Mouse (Mus musculus) forebrain, embryonic 15.5 days (tissue): ENCODE measurements around the gene Ifi27l2b. TPM values are rescaled to one million over a fixed set of nuclear protein-coding genes. Genes with fewer than 3 reads are reported as not detected.
"Not testable (repeated sequence)": the region's sequence is repeated elsewhere in the genome, so short reads cannot be mapped to it uniquely, and the experiment has no call there.

Experiments used
- ATAC-seq: fragments of 200-750 bp; cut with Nextera tagmentation; replicated peaks from 2 replicates; pipeline ENCODE4 v1.8.0; 2017; ENCODE audit warnings: mild to moderate bottlenecking, moderate TSS enrichment, moderate library complexity
- H3K27ac ChIP-seq: fragments of 300-500 bp; sonication (generic); replicated peaks from 2 replicates; pipeline ENCODE4 v1.5.1; 2015; ENCODE audit warnings: mild to moderate bottlenecking, inconsistent platforms
- H3K27me3 ChIP-seq: fragments of 300-500 bp; sonication (generic); 2 replicates; pipeline ENCODE4 v1.6.1; 2015; ENCODE audit warnings: inconsistent platforms
- H3K36me3 ChIP-seq: fragments of 300-500 bp; sonication (generic); 2 replicates; pipeline ENCODE4 v1.6.1; 2015; ENCODE audit warnings: mild to moderate bottlenecking, inconsistent platforms
- H3K4me1 ChIP-seq: fragments of 300-500 bp; sonication (generic); 2 replicates; pipeline ENCODE4 v1.6.1; 2015; ENCODE audit warnings: inconsistent platforms
- H3K4me2 ChIP-seq: fragments of 300-500 bp; sonication (generic); replicated peaks from 2 replicates; pipeline ENCODE4 v1.6.1; 2015; ENCODE audit warnings: mild to moderate bottlenecking, inconsistent platforms
- H3K4me3 ChIP-seq: fragments of 300-500 bp; sonication (generic); 2 replicates; pipeline ENCODE4 v1.5.1; 2015; ENCODE audit warnings: mild to moderate bottlenecking, inconsistent platforms
- H3K9ac ChIP-seq: fragments of 300-500 bp; sonication (generic); replicated peaks from 2 replicates; pipeline ENCODE4 v1.6.1; 2015; ENCODE audit warnings: mild to moderate bottlenecking, inconsistent platforms
- H3K9me3 ChIP-seq: fragments of 300-500 bp; sonication (generic); 2 replicates; pipeline ENCODE4 v1.6.1; 2016; ENCODE audit warnings: inconsistent platforms
- WGBS: fragments of 180-500 bp; shearing (Covaris S2); methylation state at CpG from one replicate; pipeline ENCODE4 v1.1.7; 2015; ENCODE audit warnings: mixed read lengths; 5-methylcytosine and 5-hydroxymethylcytosine counted together
- polyA plus RNA-seq: library from polyadenylated mRNA; unstranded; fragments of >200 nt; fragmentation: Nextera tagmentation; extraction: Ambion mirVana; gene quantifications from 2 replicates; pipeline ENCODE4 v1.2.1, GENCODE M21; 2015

The Ifi27l2b gene
- polyA plus RNA-seq, 1 experiment from 2014 or later = not detected

- Histone ChIP-seq H3K4me2 (no peak overlapping the region), H3K4me3 (no peak overlapping the region), H3K36me3 (no peaks in the 10 kb centered on the region), H3K27ac (no peak overlapping the region), H3K9me3 (no peaks in the 10 kb centered on the region), H3K4me1 (no peaks in the 10 kb centered on the region), H3K27me3 (no peaks in the 10 kb centered on the region), H3K9ac (no peak overlapping the region)
- WGBS = 74% methylated on average over 2 of the region's 2 CpGs
- no peak for ATAC-seq
These were observed 25.8 kb upstream of the Ifi27l2b start for GRCm38 (mm10) chr12:103482781-103483180.

- Histone ChIP-seq H3K9ac (no peak overlapping the region), H3K9me3 (no peaks in the 10 kb centered on the region), H3K4me1 (no peaks in the 10 kb centered on the region), H3K4me3 (no peak overlapping the region), H3K4me2 (no peak overlapping the region), H3K27ac (no peak overlapping the region), H3K27me3 (no peaks in the 10 kb centered on the region), H3K36me3 (no peaks in the 10 kb centered on the region)
- ATAC-seq = no peak
- WGBS = 73% methylated on average over 5 of the region's 5 CpGs
These were observed 24.6 kb upstream of the Ifi27l2b start for GRCm38 (mm10) chr12:103481671-103482070.

- no peaks in the 10 kb centered on the region for H3K27me3 ChIP-seq
- no peak overlapping the region for H3K27ac ChIP-seq
- no peaks in the 10 kb centered on the region for H3K9me3 ChIP-seq
- no peak overlapping the region for H3K4me2 ChIP-seq
- no peak overlapping the region for H3K4me3 ChIP-seq
- no peaks in the 10 kb centered on the region for H3K36me3 ChIP-seq
- WGBS = 79% methylated on average over 7 of the region's 7 CpGs
- no peak overlapping the region for H3K9ac ChIP-seq
- ATAC-seq = no peak
- H3K4me1 ChIP-seq = no peaks in the 10 kb centered on the region
These were observed 20.5 kb upstream of the Ifi27l2b start for GRCm38 (mm10) chr12:103477461-103478015.

GRCm38 (mm10) chr12:103476779-103477389 lies 19.9 kb upstream of the Ifi27l2b start:
- Histone ChIP-seq H3K4me2 (no peak overlapping the region), H3K4me3 (no peak overlapping the region), H3K27me3 (no peaks in the 10 kb centered on the region), H3K36me3 (no peaks in the 10 kb centered on the region), H3K9me3 (no peaks in the 10 kb centered on the region), H3K27ac (no peak overlapping the region), H3K4me1 (no peaks in the 10 kb centered on the region), H3K9ac (no peak overlapping the region)
- WGBS = 89% methylated on average over 1 of the region's 1 CpGs
- ATAC-seq = no peak

GRCm38 (mm10) chr12:103474481-103474880 lies 17.5 kb upstream of the Ifi27l2b start:
- no peaks in the 10 kb centered on the region for H3K36me3 ChIP-seq
- H3K27me3 ChIP-seq = no peaks in the 10 kb centered on the region
- H3K4me3 ChIP-seq = no peak overlapping the region
- no peak for ATAC-seq
- no peaks in the 10 kb centered on the region for H3K4me1 ChIP-seq
- WGBS = 48% methylated on average over 2 of the region's 2 CpGs
- H3K9me3 ChIP-seq = no peaks in the 10 kb centered on the region
- H3K4me2 ChIP-seq = no peak overlapping the region
- no peak overlapping the region for H3K9ac ChIP-seq
- no peak overlapping the region for H3K27ac ChIP-seq

- no CpG with 5 or more reads among the region's 1 CpGs for WGBS
- not testable (repeated sequence) for H3K27ac ChIP-seq, H3K36me3 ChIP-seq, ATAC-seq, H3K27me3 ChIP-seq, H3K4me2 ChIP-seq, H3K9me3 ChIP-seq, H3K4me3 ChIP-seq, H3K4me1 ChIP-seq, H3K9ac ChIP-seq
These were observed 296 bp downstream of the Ifi27l2b start for GRCm38 (mm10) chr12:103456727-103457126.

- no peak for ATAC-seq
These were observed 3.7 kb downstream of the Ifi27l2b start for GRCm38 (mm10) chr12:103453361-103453760.

GRCm38 (mm10) chr12:103445060-103445459 lies 12.0 kb downstream of the Ifi27l2b start:
- Histone ChIP-seq H3K4me1 (no peaks in the 10 kb centered on the region), H3K9me3 (no peaks in the 10 kb centered on the region), H3K9ac (no peak overlapping the region), H3K4me3 (no peak overlapping the region), H3K27me3 (no peaks in the 10 kb centered on the region), H3K4me2 (no peak overlapping the region), H3K27ac (no peak overlapping the region), H3K36me3 (no peaks in the 10 kb centered on the region)
- ATAC-seq = no peak
- WGBS = 72% methylated on average over 3 of the region's 3 CpGs

More at GRCm38 (mm10) chr12:103453361-103453760, 3.7 kb downstream of the Ifi27l2b start:
- no peak overlapping the region for H3K27ac ChIP-seq
- H3K9ac ChIP-seq = no peak overlapping the region
- H3K9me3 ChIP-seq = no peaks in the 10 kb centered on the region
- no peak overlapping the region for H3K4me3 ChIP-seq
- no peak overlapping the region for H3K4me2 ChIP-seq
- no peaks in the 10 kb centered on the region for H3K36me3 ChIP-seq
- H3K27me3 ChIP-seq = no peaks in the 10 kb centered on the region
- H3K4me1 ChIP-seq = no peaks in the 10 kb centered on the region

- not testable (repeated sequence) for H3K4me2 ChIP-seq, H3K36me3 ChIP-seq, H3K9me3 ChIP-seq, H3K27ac ChIP-seq, H3K4me1 ChIP-seq, ATAC-seq, H3K27me3 ChIP-seq, H3K4me3 ChIP-seq, H3K9ac ChIP-seq
- WGBS = 49% methylated on average over 6 of the region's 7 CpGs
These were observed 12.8 kb downstream of the Ifi27l2b start for GRCm38 (mm10) chr12:103444261-103444660.

GRCm38 (mm10) chr12:103443524-103443923 lies 13.5 kb downstream of the Ifi27l2b start, which contains the start of gene Ifi27l2a:
TSS of gene Ifi27l2a (minus strand) at chr12:103443680.
- no peak within 1 kb of the TSS for H3K9ac ChIP-seq
- 64% methylated on average over 3 of the region's 3 CpGs for WGBS
- no peak for ATAC-seq

GRCm38 (mm10) chr12:103437601-103438000 lies 19.4 kb downstream of the Ifi27l2b start:
- no peaks in the 10 kb centered on the region for H3K9me3 ChIP-seq
- H3K9ac ChIP-seq = no peak overlapping the region
- no peak for ATAC-seq
- no peaks in the 10 kb centered on the region for H3K4me1 ChIP-seq
- no peak overlapping the region for H3K4me2 ChIP-seq
- 92% methylated on average over 1 of the region's 1 CpGs for WGBS
- no peak overlapping the region for H3K4me3 ChIP-seq
- no peaks in the 10 kb centered on the region for H3K27me3 ChIP-seq
- H3K27ac ChIP-seq = no peak overlapping the region
- no peaks in the 10 kb centered on the region for H3K36me3 ChIP-seq

More at GRCm38 (mm10) chr12:103443524-103443923, 13.5 kb downstream of the Ifi27l2b start, which contains the start of gene Ifi27l2a:
- no peaks in the 10 kb centered on the region for H3K36me3 ChIP-seq
- no peak within 1 kb of the TSS for H3K4me2 ChIP-seq
- H3K9me3 ChIP-seq = no peaks in the 10 kb centered on the region
- no peak within 1 kb of the TSS for H3K4me3 ChIP-seq
- H3K4me1 ChIP-seq = no peaks in the 10 kb centered on the region
- H3K27ac ChIP-seq = no peak within 1 kb of the TSS
- H3K27me3 ChIP-seq = no peaks in the 10 kb centered on the region

- no peak for ATAC-seq
- Histone ChIP-seq H3K4me3 (no peak overlapping the region), H3K9ac (no peak overlapping the region), H3K9me3 (no peaks in the 10 kb centered on the region), H3K4me2 (no peak overlapping the region), H3K27me3 (no peaks in the 10 kb centered on the region), H3K36me3 (no peaks in the 10 kb centered on the region), H3K4me1 (no peaks in the 10 kb centered on the region), H3K27ac (no peak overlapping the region)
These were observed 22.2 kb downstream of the Ifi27l2b start for GRCm38 (mm10) chr12:103434861-103435260.
